Mouse (Mus musculus) heart, embryonic 12.5 days (tissue): ENCODE measurements around the gene Ppp1r3g. TPM values are rescaled to one million over a fixed set of nuclear protein-coding genes. Genes with fewer than 3 reads are reported as not detected.
A peak's percentile ranks its signal among the peaks of the same experiment; 100 is the strongest.
"Not testable (repeated sequence)": the region's sequence is repeated elsewhere in the genome, so short reads cannot be mapped to it uniquely, and the experiment has no call there.

Experiments used
- ATAC-seq: fragments of 200-750 bp; cut with Nextera tagmentation; 2 replicates; pipeline ENCODE4 v1.8.0; 2017; ENCODE audit warnings: moderate TSS enrichment, moderate library complexity; ENCODE audit not compliant: insufficient number of reproducible peaks, low FRiP score
- H3K27ac ChIP-seq: fragments of 300-500 bp; sonication (generic); 2 replicates; pipeline ENCODE4 v1.5.1; 2016; ENCODE audit warnings: mild to moderate bottlenecking, moderate library complexity; ENCODE audit not compliant: poor library complexity, severe bottlenecking
- H3K27me3 ChIP-seq: fragments of 300-500 bp; sonication (generic); replicated peaks from 2 replicates; pipeline ENCODE4 v1.6.1; 2016; ENCODE audit warnings: mild to moderate bottlenecking, moderate library complexity
- H3K36me3 ChIP-seq: fragments of 300-500 bp; sonication (generic); 2 replicates; pipeline ENCODE4 v1.6.1; 2016; ENCODE audit warnings: mild to moderate bottlenecking, moderate library complexity
- H3K4me1 ChIP-seq: fragments of 300-500 bp; sonication (generic); replicated peaks from 2 replicates; pipeline ENCODE4 v1.6.1; 2016; ENCODE audit warnings: mild to moderate bottlenecking
- H3K4me2 ChIP-seq: fragments of 300-500 bp; sonication (generic); 2 replicates; pipeline ENCODE4 v1.6.1; 2016; ENCODE audit warnings: mild to moderate bottlenecking, moderate library complexity
- H3K4me3 ChIP-seq: fragments of 300-500 bp; sonication (generic); 2 replicates; pipeline ENCODE4 v1.5.1; 2016; ENCODE audit warnings: mild to moderate bottlenecking
- H3K9ac ChIP-seq: fragments of 300-500 bp; sonication (generic); 2 replicates; pipeline ENCODE4 v1.6.1; 2016; ENCODE audit warnings: mild to moderate bottlenecking, moderate library complexity
- H3K9me3 ChIP-seq: fragments of 300-500 bp; sonication (generic); replicated peaks from 2 replicates; pipeline ENCODE4 v1.6.1; 2016; ENCODE audit warnings: mild to moderate bottlenecking, moderate library complexity
- WGBS: fragments of 180-500 bp; shearing (Covaris S2); methylation state at CpG from one replicate; pipeline ENCODE4 v1.1.7; 2016; 5-methylcytosine and 5-hydroxymethylcytosine counted together
- polyA plus RNA-seq: library from polyadenylated mRNA; unstranded; fragments of >200 nt; fragmentation: Nextera tagmentation; extraction: Ambion mirVana; gene quantifications from 2 replicates; pipeline ENCODE4 v1.2.1, GENCODE M21; 2016

The Ppp1r3g gene
- polyA plus RNA-seq, 1 experiment from 2014 or later = 7.7 TPM

GRCm38 (mm10) chr13:35967690-35968089 is 9.1 kb downstream of the Ppp1r3g start:
- Histone ChIP-seq H3K4me2 (peak overlapping the region; percentile 98), H3K4me3 (peak overlapping the region; percentile 61), H3K9me3 (no peaks in the 10 kb centered on the region), H3K36me3 (no peaks in the 10 kb centered on the region), H3K27ac (no peak overlapping the region), H3K9ac (peak overlapping the region; percentile 77), H3K4me1 (peaks cover 14% of the 10 kb centered on the region), H3K27me3 (peaks cover 5% of the 10 kb centered on the region; the same call in 1 of the 2 replicates)
- 0 out of 2 replicates have a peak, but pooled peaks have one; percentile 24 for ATAC-seq
- 4% methylated on average over 15 of the region's 15 CpGs for WGBS

- Histone ChIP-seq H3K4me1 (peaks cover 14% of the 10 kb centered on the region), H3K36me3 (no peaks in the 10 kb centered on the region), H3K27ac (no peak overlapping the region; the same call in none of the 2 replicates), H3K4me2 (peak overlapping the region; percentile 98), H3K27me3 (peaks cover 5% of the 10 kb centered on the region; the same call in 1 of the 2 replicates), H3K4me3 (peak overlapping the region; percentile 61), H3K9ac (peak overlapping the region; percentile 77), H3K9me3 (no peaks in the 10 kb centered on the region)
- peak; percentile 45 for ATAC-seq
- under 1% methylated on average over 38 of the region's 38 CpGs for WGBS
These were observed 9.6 kb downstream of the Ppp1r3g start for GRCm38 (mm10) chr13:35968131-35968718.

GRCm38 (mm10) chr13:35968719-35969430 is 10.2 kb downstream of the Ppp1r3g start:
- peak overlapping the region; percentile 61 for H3K4me3 ChIP-seq
- peaks cover 5% of the 10 kb centered on the region; the same call in 1 of the 2 replicates for H3K27me3 ChIP-seq
- peak overlapping the region; percentile 98 for H3K4me2 ChIP-seq
- peak; percentile 75 for ATAC-seq
- peaks cover 14% of the 10 kb centered on the region for H3K4me1 ChIP-seq
- no peaks in the 10 kb centered on the region for H3K36me3 ChIP-seq
- H3K9me3 ChIP-seq = no peaks in the 10 kb centered on the region
- H3K9ac ChIP-seq = peak overlapping the region; percentile 77
- no peak overlapping the region; the same call in 1 of the 2 replicates for H3K27ac ChIP-seq
- under 1% methylated on average over 57 of the region's 57 CpGs for WGBS

GRCm38 (mm10) chr13:35969431-35969721 is 10.7 kb downstream of the Ppp1r3g start:
- H3K36me3 ChIP-seq = no peaks in the 10 kb centered on the region
- peak overlapping the region; percentile 98 for H3K4me2 ChIP-seq
- no peak overlapping the region for H3K27ac ChIP-seq
- peak overlapping the region; percentile 61 for H3K4me3 ChIP-seq
- no peak for ATAC-seq
- H3K27me3 ChIP-seq = peaks cover 5% of the 10 kb centered on the region; the same call in 1 of the 2 replicates
- peak overlapping the region; percentile 77 for H3K9ac ChIP-seq
- no peaks in the 10 kb centered on the region for H3K9me3 ChIP-seq
- H3K4me1 ChIP-seq = peaks cover 14% of the 10 kb centered on the region
- under 1% methylated on average over 18 of the region's 18 CpGs for WGBS

- Histone ChIP-seq H3K36me3 (no peaks in the 10 kb centered on the region), H3K27ac (no peak overlapping the region), H3K4me2 (peak overlapping the region; percentile 98), H3K4me1 (peaks cover 14% of the 10 kb centered on the region), H3K27me3 (peaks cover 5% of the 10 kb centered on the region; the same call in 1 of the 2 replicates), H3K9ac (peak overlapping the region; percentile 77), H3K9me3 (no peaks in the 10 kb centered on the region), H3K4me3 (peak overlapping the region; percentile 61)
- no peak for ATAC-seq
- WGBS = 26% methylated on average over 9 of the region's 9 CpGs
These were observed 11.2 kb downstream of the Ppp1r3g start for GRCm38 (mm10) chr13:35969829-35970228.

GRCm38 (mm10) chr13:35976912-35977311 is 18.3 kb downstream of the Ppp1r3g start:
- no peak for ATAC-seq
- WGBS = 89% methylated on average over 7 of the region's 7 CpGs
- H3K27ac ChIP-seq = no peak overlapping the region
- no peaks in the 10 kb centered on the region for H3K27me3 ChIP-seq
- H3K9me3 ChIP-seq = no peaks in the 10 kb centered on the region
- H3K4me2 ChIP-seq = no peak overlapping the region
- peaks cover 29% of the 10 kb centered on the region for H3K36me3 ChIP-seq
- H3K4me3 ChIP-seq = no peak overlapping the region
- no peak overlapping the region for H3K9ac ChIP-seq
- no peaks in the 10 kb centered on the region for H3K4me1 ChIP-seq

GRCm38 (mm10) chr13:35980471-35980870 is 21.8 kb downstream of the Ppp1r3g start:
- H3K36me3 ChIP-seq = peaks cover 27% of the 10 kb centered on the region
- H3K27ac ChIP-seq = no peak overlapping the region
- 78% methylated on average over 4 of the region's 4 CpGs for WGBS
- no peak for ATAC-seq
- no peaks in the 10 kb centered on the region for H3K27me3 ChIP-seq
- H3K4me2 ChIP-seq = no peak overlapping the region
- H3K4me3 ChIP-seq = no peak overlapping the region
- H3K9me3 ChIP-seq = no peaks in the 10 kb centered on the region
- no peak overlapping the region for H3K9ac ChIP-seq
- peaks cover 6% of the 10 kb centered on the region for H3K4me1 ChIP-seq

- ATAC-seq = no peak
- peaks cover 15% of the 10 kb centered on the region for H3K4me1 ChIP-seq
- no peaks in the 10 kb centered on the region for H3K27me3 ChIP-seq
- H3K4me3 ChIP-seq = no peak overlapping the region
- no peaks in the 10 kb centered on the region for H3K9me3 ChIP-seq
- no peak overlapping the region for H3K27ac ChIP-seq
- H3K9ac ChIP-seq = no peak overlapping the region
- peaks cover 16% of the 10 kb centered on the region for H3K36me3 ChIP-seq
- H3K4me2 ChIP-seq = no peak overlapping the region
- 51% methylated on average over 6 of the region's 6 CpGs for WGBS
These were observed 24.3 kb downstream of the Ppp1r3g start for GRCm38 (mm10) chr13:35982985-35983384.

GRCm38 (mm10) chr13:35989329-35989728 is 30.7 kb downstream of the Ppp1r3g start:
- Histone ChIP-seq H3K9ac (no peak overlapping the region), H3K36me3 (no peaks in the 10 kb centered on the region), H3K27me3 (no peaks in the 10 kb centered on the region), H3K4me3 (no peak overlapping the region), H3K27ac (peak overlapping the region; percentile 22; the same call in 1 of the 2 replicates), H3K4me1 (peaks cover 38% of the 10 kb centered on the region), H3K9me3 (no peaks in the 10 kb centered on the region), H3K4me2 (no peak overlapping the region)
- 48% methylated on average over 3 of the region's 3 CpGs for WGBS
- ATAC-seq = peak; percentile 59; the same call in 1 of the 2 replicates

GRCm38 (mm10) chr13:35991185-35991584 is 32.5 kb downstream of the Ppp1r3g start:
- not testable (repeated sequence) for H3K36me3 ChIP-seq, H3K9me3 ChIP-seq, H3K27me3 ChIP-seq, ATAC-seq, H3K4me3 ChIP-seq, H3K9ac ChIP-seq, H3K4me2 ChIP-seq, H3K27ac ChIP-seq
- peaks cover 57% of the 10 kb centered on the region for H3K4me1 ChIP-seq
- WGBS = 96% methylated on average over 21 of the region's 21 CpGs

- Histone ChIP-seq H3K27me3 (no peaks in the 10 kb centered on the region), H3K27ac (peak overlapping the region; percentile 38; the same call in 1 of the 2 replicates), H3K4me1 (peaks cover 61% of the 10 kb centered on the region), H3K9me3 (no peaks in the 10 kb centered on the region), H3K36me3 (no peaks in the 10 kb centered on the region), H3K4me2 (no peak overlapping the region), H3K9ac (no peak overlapping the region), H3K4me3 (no peak overlapping the region)
- ATAC-seq = peak; percentile 78
- WGBS = 38% methylated on average over 8 of the region's 8 CpGs
These were observed 35.4 kb downstream of the Ppp1r3g start for GRCm38 (mm10) chr13:35994067-35994466.
